Mouse (Mus musculus): ENCODE measurements around the gene Etv6.
A peak's percentile ranks its signal among the peaks of the same experiment; 100 is the strongest.

Etv6 gene

GRCm38 (mm10) chr6:134115219-134115968, 79.9 kb downstream of the Etv6 start:
- no peak for DNase-seq

- DNase-seq: no peak
These were observed 82.0 kb downstream of the Etv6 start for GRCm38 (mm10) chr6:134117380-134117938.

GRCm38 (mm10) chr6:134118506-134118905, 83.0 kb downstream of the Etv6 start:
- DNase-seq: no peak

- no peak for DNase-seq
These were observed 83.6 kb downstream of the Etv6 start for GRCm38 (mm10) chr6:134119136-134119535.

- DNase-seq: no peak
These were observed 84.7 kb downstream of the Etv6 start for GRCm38 (mm10) chr6:134120227-134120626.

GRCm38 (mm10) chr6:134120712-134121111, 85.2 kb downstream of the Etv6 start:
- peak; percentile 55 to 57 for DNase-seq

- DNase-seq: no peak
These were observed 87.4 kb downstream of the Etv6 start for GRCm38 (mm10) chr6:134122945-134123344.

GRCm38 (mm10) chr6:134123474-134123873, 88.0 kb downstream of the Etv6 start:
- peak in 1 of 2 experiments; percentile 40 for DNase-seq

GRCm38 (mm10) chr6:134124256-134124655, 88.8 kb downstream of the Etv6 start:
- no peak for DNase-seq

- no peak for DNase-seq
These were observed 92.5 kb downstream of the Etv6 start for GRCm38 (mm10) chr6:134127996-134128395.

- DNase-seq: no peak
These were observed 93.1 kb downstream of the Etv6 start for GRCm38 (mm10) chr6:134128594-134128993.

- peak; percentile 65 to 78 for DNase-seq
These were observed 94.3 kb downstream of the Etv6 start for GRCm38 (mm10) chr6:134129848-134130247.

- DNase-seq: no peak
These were observed 95.3 kb downstream of the Etv6 start for GRCm38 (mm10) chr6:134130816-134131215.

GRCm38 (mm10) chr6:134131601-134132000, 96.1 kb downstream of the Etv6 start:
- DNase-seq: no peak

- DNase-seq: no peak
These were observed 98.3 kb downstream of the Etv6 start for GRCm38 (mm10) chr6:134133756-134134155.

- no peak for DNase-seq
These were observed 99.4 kb downstream of the Etv6 start for GRCm38 (mm10) chr6:134134821-134135323.

GRCm38 (mm10) chr6:134136315-134136714, 100.8 kb downstream of the Etv6 start:
- no peak for DNase-seq

- no peak for DNase-seq
These were observed 103.9 kb downstream of the Etv6 start for GRCm38 (mm10) chr6:134139359-134139758.

- DNase-seq: no peak
These were observed 105.5 kb downstream of the Etv6 start for GRCm38 (mm10) chr6:134140718-134141615.

GRCm38 (mm10) chr6:134141616-134142165, 106.2 kb downstream of the Etv6 start:
- DNase-seq: no peak

- DNase-seq: no peak
These were observed 107.2 kb downstream of the Etv6 start for GRCm38 (mm10) chr6:134142700-134143099.

GRCm38 (mm10) chr6:134143649-134144097, 108.2 kb downstream of the Etv6 start:
- DNase-seq: no peak

Data from lung, adult 18-20 months (tissue).